Mouse (Mus musculus): Measurements from ENCODE around the gene Ajap1. TPM values are rescaled to one million over a fixed set of nuclear protein-coding genes. Genes with fewer than 3 reads are reported as not detected.

Ajap1 gene
- total and polyA plus RNA-seq, 3 experiments: not detected

GRCm38 (mm10) chr4:153417164-153417896, 65.3 kb downstream of the Ajap1 start:
- no peaks in the 10 kb centered on the region for H3K9me3 ChIP-seq (replicated peaks; ENCODE audit: insufficient read depth, low read length)
- DNase-seq (ENCODE audit: low read depth, low spot score): no peak
- no peaks in the 10 kb centered on the region; the same call in 1 of the 2 replicates for H3K79me2 ChIP-seq (ENCODE audit: control insufficient read depth, insufficient read depth, low read length, poor library complexity)
- H3K36me3 ChIP-seq (ENCODE audit: control insufficient read depth in 1 of 2, insufficient read depth in 2 of 2, low read length in 2 of 2): no peaks in the 10 kb centered on the region
- no peaks in the 10 kb centered on the region for H3K4me1 ChIP-seq (ENCODE audit: control insufficient read depth in 1 of 2, insufficient read depth in 2 of 2, low read length in 2 of 2)
- no peaks in the 10 kb centered on the region for H3K27me3 ChIP-seq (ENCODE audit: control insufficient read depth in 1 of 2, insufficient read depth in 2 of 2, low read length in 2 of 2)
- no peak overlapping the region for H3K9ac ChIP-seq (ENCODE audit: control insufficient read depth, low read depth, low read length, poor library complexity, severe bottlenecking)
- TF ChIP-seq GABPA (IDR thresholded peaks at IDR 0.05; ENCODE audit: low read depth, low read length): no peak
- TF ChIP-seq RAD21 (IDR thresholded peaks at IDR 0.05; ENCODE audit: low read depth, low read length): no peak
- no peak for TF ChIP-seq JUND (IDR thresholded peaks at IDR 0.05; ENCODE audit: low read depth, low read length)
- TF ChIP-seq POLR2AphosphoS2 (IDR thresholded peaks at IDR 0.05; ENCODE audit: low read length): no peak
- H3K4me3 ChIP-seq (ENCODE audit: control insufficient read depth in 1 of 2, insufficient read depth in 1 of 2, low read depth in 2 of 2, low read length in 2 of 2): no peak overlapping the region
- no peak overlapping the region for H3K27ac ChIP-seq (ENCODE audit: control insufficient read depth, low read depth, low read length)

GRCm38 (mm10) chr4:153416111-153416510, 66.5 kb downstream of the Ajap1 start:
- no peaks in the 10 kb centered on the region for H3K9me3 ChIP-seq (replicated peaks; ENCODE audit: insufficient read depth, low read length)
- H3K9ac ChIP-seq (ENCODE audit: control insufficient read depth, low read depth, low read length, poor library complexity, severe bottlenecking): no peak overlapping the region

GRCm38 (mm10) chr4:153398421-153398820, 84.2 kb downstream of the Ajap1 start:
- no peaks in the 10 kb centered on the region for H3K79me2 ChIP-seq (ENCODE audit: control insufficient read depth, insufficient read depth, low read length, poor library complexity)
- no peaks in the 10 kb centered on the region for H3K36me3 ChIP-seq (ENCODE audit: control insufficient read depth in 1 of 2, insufficient read depth in 2 of 2, low read length in 2 of 2)
- no peaks in the 10 kb centered on the region for H3K27me3 ChIP-seq (ENCODE audit: control insufficient read depth in 1 of 2, insufficient read depth in 2 of 2, low read length in 2 of 2)
- no peaks in the 10 kb centered on the region for H3K9me3 ChIP-seq (replicated peaks; ENCODE audit: insufficient read depth, low read length)
- no peak overlapping the region for H3K9ac ChIP-seq (ENCODE audit: control insufficient read depth, low read depth, low read length, poor library complexity, severe bottlenecking)
- no peaks in the 10 kb centered on the region for H3K4me1 ChIP-seq (ENCODE audit: control insufficient read depth in 1 of 2, insufficient read depth in 2 of 2, low read length in 2 of 2)
- DNase-seq (ENCODE audit: low read depth, low spot score): no peak
- H3K4me3 ChIP-seq (ENCODE audit: control insufficient read depth in 1 of 2, insufficient read depth in 1 of 2, low read depth in 2 of 2, low read length in 2 of 2): no peak overlapping the region
- TF ChIP-seq MAFK (IDR thresholded peaks at IDR 0.05; ENCODE audit: borderline replicate concordance, low read depth, low read length) (no peak), MYC (IDR thresholded peaks at IDR 0.05; ENCODE audit: low read depth, low read length) (no peak), NELFE (IDR thresholded peaks at IDR 0.05; ENCODE audit: low read depth, low read length) (no peak), SMC3 (IDR thresholded peaks at IDR 0.05; ENCODE audit: low read depth, low read length) (no peak), TBP (IDR thresholded peaks at IDR 0.05; ENCODE audit: low read depth, low read length) (no peak), MXI1 (IDR thresholded peaks at IDR 0.05; ENCODE audit: low read depth, low read length) (no peak), SIN3A (IDR thresholded peaks at IDR 0.05; ENCODE audit: low read length) (no peak), E2F4 (IDR thresholded peaks at IDR 0.05; ENCODE audit: borderline replicate concordance, low read depth, low read length) (no peak), NRF1 (IDR thresholded peaks at IDR 0.05; ENCODE audit: insufficient read depth, low read depth, low read length, poor library complexity, severe bottlenecking) (no peak), USF2 (IDR thresholded peaks at IDR 0.05; ENCODE audit: borderline replicate concordance in 1 of 2, insufficient read depth in 1 of 2, low read depth in 1 of 2, low read length in 2 of 2) (no peak), EP300 (IDR thresholded peaks at IDR 0.05; ENCODE audit: low read depth in 1 of 2, low read length in 2 of 2) (no peak), CHD1 (IDR thresholded peaks at IDR 0.05; ENCODE audit: low read depth, low read length) (no peak)
- H3K27ac ChIP-seq (ENCODE audit: control insufficient read depth, low read depth, low read length): no peak overlapping the region

More at GRCm38 (mm10) chr4:153416111-153416510, 66.5 kb downstream of the Ajap1 start:
- no peaks in the 10 kb centered on the region for H3K4me1 ChIP-seq (ENCODE audit: control insufficient read depth in 1 of 2, insufficient read depth in 2 of 2, low read length in 2 of 2)
- no peaks in the 10 kb centered on the region for H3K36me3 ChIP-seq (ENCODE audit: control insufficient read depth in 1 of 2, insufficient read depth in 2 of 2, low read length in 2 of 2)
- H3K4me3 ChIP-seq (ENCODE audit: control insufficient read depth in 1 of 2, insufficient read depth in 1 of 2, low read depth in 2 of 2, low read length in 2 of 2): no peak overlapping the region
- DNase-seq (ENCODE audit: low read depth, low spot score): no peak
- H3K27me3 ChIP-seq (ENCODE audit: control insufficient read depth in 1 of 2, insufficient read depth in 2 of 2, low read length in 2 of 2): no peaks in the 10 kb centered on the region
- no peak overlapping the region for H3K27ac ChIP-seq (ENCODE audit: control insufficient read depth, low read depth, low read length)
- TF ChIP-seq TAL1 (IDR thresholded peaks at IDR 0.05; ENCODE audit: low read length) (no peak), ELF1 (IDR thresholded peaks at IDR 0.05; ENCODE audit: low read depth, low read length) (no peak), USF1 (IDR thresholded peaks at IDR 0.05; ENCODE audit: low read depth, low read length) (no peak), MXI1 (IDR thresholded peaks at IDR 0.05; ENCODE audit: low read depth, low read length) (no peak), TBP (IDR thresholded peaks at IDR 0.05; ENCODE audit: low read depth, low read length) (no peak), HCFC1 (IDR thresholded peaks at IDR 0.05; ENCODE audit: low read depth, low read length) (no peak), TCF12 (IDR thresholded peaks at IDR 0.05; ENCODE audit: low read depth, low read length) (no peak), CHD1 (IDR thresholded peaks at IDR 0.05; ENCODE audit: low read depth, low read length) (no peak)
- no peaks in the 10 kb centered on the region; the same call in 1 of the 2 replicates for H3K79me2 ChIP-seq (ENCODE audit: control insufficient read depth, insufficient read depth, low read length, poor library complexity)
